11 mouse cellular contexts compared by ENCODE assay signal in genomic region chr10:128247020-128247732, GRCm38 (mm10). TPM values are rescaled to one million over a fixed set of nuclear protein-coding genes. Genes with fewer than 3 reads are reported as not detected.
DNase-seq lines count a peak whose midpoint lies in the region; ATAC-seq and TF ChIP-seq lines count a peak whose summit lies in the region.
"Had no signal": no experiment of that assay in that cellular context is flagged by ENCODE, and none has a peak within 500 bp of the region (broad histone marks: within the 10 kb centered on the region; RNA-seq: fewer than 3 reads in every experiment).

No protein-coding gene starts in this region.

- intact Hi-C loops in gastrocnemius, postnatal 14 days (cut with DNase I; ENCODE audit: low total_unique reads): no loop called here

- no peak for TF ChIP-seq POLR2A in kidney, adult 2 months (IDR thresholded peaks at IDR 0.05; ENCODE audit: low read depth, low read length)

- no peak for TF ChIP-seq CTCF in kidney, adult 2 months (conservative IDR thresholded peaks at IDR 0.05; ENCODE audit: insufficient read depth, insufficient read length, low read depth, low read length)

- H3K4me1 ChIP-seq in hindbrain, embryonic 10.5 days (replicated peaks): no peaks in the 10 kb centered on the region; the same call in 1 of the 2 replicates
- H3K4me1 ChIP-seq in hindbrain, embryonic 16.5 days (ENCODE audit: control insufficient read depth, insufficient read depth, low read depth, low read length): no peaks in the 10 kb centered on the region
- H3K4me1 ChIP-seq in kidney, adult 2 months (ENCODE audit: control insufficient read depth, insufficient read depth, low read length): no peaks in the 10 kb centered on the region
- H3K4me1 ChIP-seq in forebrain, embryonic 14.5 days (ENCODE audit: control insufficient read depth, insufficient read depth, low read length): no peaks in the 10 kb centered on the region
- H3K4me1 ChIP-seq: stomach, embryonic 15.5 days had no signal

- no peak for ATAC-seq in hindbrain, embryonic 16.5 days
- ATAC-seq in forebrain, embryonic 14.5 days: no peak

- H3K9ac ChIP-seq in hindbrain, embryonic 16.5 days (ENCODE audit: low read depth, low read length): no peak overlapping the region
- no peak overlapping the region for H3K9ac ChIP-seq in forebrain, embryonic 14.5 days (ENCODE audit: low read length)
- H3K9ac ChIP-seq: stomach, embryonic 15.5 days had no signal

- H3K36me3 ChIP-seq in hindbrain, embryonic 10.5 days: peaks cover 100% of the 10 kb centered on the region
- peaks cover 30% of the 10 kb centered on the region for H3K36me3 ChIP-seq in hindbrain, embryonic 16.5 days (ENCODE audit: control insufficient read depth, insufficient read depth, low read length)
- no peaks in the 10 kb centered on the region for H3K36me3 ChIP-seq in kidney, adult 2 months (ENCODE audit: control insufficient read depth, insufficient read depth, low read length)
- peaks cover 95% of the 10 kb centered on the region for H3K36me3 ChIP-seq in forebrain, embryonic 14.5 days (ENCODE audit: control insufficient read depth, insufficient read depth, low read length)

- 87% methylated on average over 17 of the region's 17 CpGs for WGBS in hindbrain, embryonic 10.5 days
- WGBS in hindbrain, embryonic 16.5 days: 86% methylated on average over 17 of the region's 17 CpGs
- WGBS in kidney, adult 2 months: 70% methylated on average over 17 of the region's 17 CpGs
- WGBS in forebrain, embryonic 14.5 days: 89% methylated on average over 17 of the region's 17 CpGs

- no peaks in the 10 kb centered on the region for H3K9me3 ChIP-seq in hindbrain, embryonic 10.5 days
- no peaks in the 10 kb centered on the region for H3K9me3 ChIP-seq in hindbrain, embryonic 16.5 days (ENCODE audit: control insufficient read depth, low read length)
- no peaks in the 10 kb centered on the region for H3K9me3 ChIP-seq in forebrain, embryonic 14.5 days (replicated peaks; ENCODE audit: control insufficient read depth, low read length)
- H3K9me3 ChIP-seq: stomach, embryonic 15.5 days had no signal

- H3K4me3 ChIP-seq in hindbrain, embryonic 10.5 days: no peak overlapping the region
- H3K4me3 ChIP-seq in hindbrain, embryonic 16.5 days (ENCODE audit: low read length): no peak overlapping the region
- peak overlapping the region; percentile 43 for H3K4me3 ChIP-seq in kidney, adult 2 months (ENCODE audit: insufficient read depth, low read depth, low read length)
- H3K4me3 ChIP-seq in forebrain, embryonic 14.5 days (ENCODE audit: low read depth, low read length): no peak overlapping the region
- H3K4me3 ChIP-seq: stomach, embryonic 15.5 days had no signal

- no peak overlapping the region; the same call in 1 of the 2 replicates for H3K4me2 ChIP-seq in hindbrain, embryonic 16.5 days (ENCODE audit: low read length)
- no peak overlapping the region for H3K4me2 ChIP-seq in forebrain, embryonic 14.5 days (ENCODE audit: low read length)
- H3K4me2 ChIP-seq: stomach, embryonic 15.5 days had no signal

- peak overlapping the region; percentile 45; the same call in 1 of the 2 replicates for H3K27ac ChIP-seq in hindbrain, embryonic 10.5 days
- no peak overlapping the region for H3K27ac ChIP-seq in hindbrain, embryonic 16.5 days (ENCODE audit: low read depth, low read length)
- peak overlapping the region; percentile 96 for H3K27ac ChIP-seq in kidney, adult 2 months (ENCODE audit: insufficient read depth, low read depth, low read length)
- H3K27ac ChIP-seq in forebrain, embryonic 14.5 days (ENCODE audit: low read depth, low read length): no peak overlapping the region
- H3K27ac ChIP-seq: stomach, embryonic 15.5 days had no signal

- DNase-seq in hindbrain, embryonic 10.5 days (ENCODE audit: low spot score): no peak
- DNase-seq in gastrocnemius, postnatal 14 days: peak; percentile 65
- peak; percentile 79 for DNase-seq in kidney, adult 2 months
- peak; percentile 73 for DNase-seq in lung, postnatal 36 days
- no peak for DNase-seq in thymus, postnatal 0 days (ENCODE audit: low spot score)
- no peak for DNase-seq in natural killer cell, adult 2 months (ENCODE audit: low spot score in 2 of 2)
- DNase-seq in forebrain, embryonic 14.5 days (ENCODE audit: low spot score): no peak

- H3K27me3 ChIP-seq in hindbrain, embryonic 10.5 days (ENCODE audit: insufficient read depth, poor library complexity, severe bottlenecking): no peaks in the 10 kb centered on the region
- no peaks in the 10 kb centered on the region for H3K27me3 ChIP-seq in hindbrain, embryonic 16.5 days (replicated peaks; ENCODE audit: control insufficient read depth, insufficient read depth, low read length)
- H3K27me3 ChIP-seq in kidney, adult 2 months (replicated peaks; ENCODE audit: control insufficient read depth, insufficient read depth, low read length): no peaks in the 10 kb centered on the region
- H3K27me3 ChIP-seq in forebrain, embryonic 14.5 days (replicated peaks; ENCODE audit: control insufficient read depth, insufficient read depth, low read length): no peaks in the 10 kb centered on the region
- H3K27me3 ChIP-seq: stomach, embryonic 15.5 days had no signal

RNA-seq across cellular contexts. Expression of gene Apon, which starts 6.7 kb away (rescaled TPM):
- polyA plus RNA-seq in hindbrain, embryonic 10.5 days (2016; fragmentation: Nextera tagmentation; extraction: Ambion mirVana): 0.54 and 0.56 TPM in 2 replicates
- 0.11 TPM in 1 of 2 replicates, not detected in the other for polyA plus RNA-seq in hindbrain, embryonic 16.5 days (2015; fragmentation: Nextera tagmentation; extraction: Ambion mirVana)
- not detected for total RNA-seq in gastrocnemius, postnatal 14 days (2021)
- not detected in 2 replicates for polyA plus RNA-seq in kidney, adult 2 months (2012; rRNA removed)
- 0.28 and 0.40 TPM in 2 replicates for polyA plus RNA-seq in thymus, postnatal 0 days (2015; fragmentation: Nextera tagmentation; extraction: Ambion mirVana)
- polyA plus RNA-seq in forebrain, embryonic 14.5 days (2014; fragmentation: Nextera tagmentation; extraction: Ambion mirVana): 0.30 TPM in 1 of 2 replicates, not detected in the other
- polyA plus RNA-seq: cortical plate, adult 2 months had no signal

RNA-seq across cellular contexts. Expression of gene Timeless, which starts 15.3 kb away (rescaled TPM):
- polyA plus RNA-seq in hindbrain, embryonic 10.5 days (2016; fragmentation: Nextera tagmentation; extraction: Ambion mirVana): 65.9 and 89.7 TPM in 2 replicates
- polyA plus RNA-seq in hindbrain, embryonic 16.5 days (2015; fragmentation: Nextera tagmentation; extraction: Ambion mirVana): 19.7 and 22.4 TPM in 2 replicates
- 1 to 10 TPM; 3.9 to 5.1 TPM for total RNA-seq in gastrocnemius, postnatal 14 days (2021)
- 2.7 and 3.8 TPM in 2 replicates for polyA plus RNA-seq in kidney, adult 2 months (2012; rRNA removed)
- polyA plus RNA-seq in thymus, postnatal 0 days (2015; fragmentation: Nextera tagmentation; extraction: Ambion mirVana): 51.7 and 59.7 TPM in 2 replicates
- 27.2 and 28.3 TPM in 2 replicates for polyA plus RNA-seq in forebrain, embryonic 14.5 days (2014; fragmentation: Nextera tagmentation; extraction: Ambion mirVana)

RNA-seq across cellular contexts. Expression of gene Apof, which starts 21.3 kb away (rescaled TPM):
- not detected in 2 replicates for polyA plus RNA-seq in hindbrain, embryonic 10.5 days (2016; fragmentation: Nextera tagmentation; extraction: Ambion mirVana)
- 0.24 TPM in 1 of 2 replicates, not detected in the other for polyA plus RNA-seq in hindbrain, embryonic 16.5 days (2015; fragmentation: Nextera tagmentation; extraction: Ambion mirVana)
- total RNA-seq in gastrocnemius, postnatal 14 days (2021): not detected
- 0.08 and 0.30 TPM in 2 replicates for polyA plus RNA-seq in kidney, adult 2 months (2012; rRNA removed)
- polyA plus RNA-seq in thymus, postnatal 0 days (2015; fragmentation: Nextera tagmentation; extraction: Ambion mirVana): 0.17 TPM in 1 of 2 replicates, not detected in the other
- polyA plus RNA-seq in forebrain, embryonic 14.5 days (2014; fragmentation: Nextera tagmentation; extraction: Ambion mirVana): not detected in 2 replicates
- polyA plus RNA-seq: limb, embryonic 11.5 days had no signal

RNA-seq across cellular contexts. Expression of gene Mip, which starts 21.5 kb away (rescaled TPM):
- 0.22 and 0.24 TPM in 2 replicates for polyA plus RNA-seq in hindbrain, embryonic 10.5 days (2016; fragmentation: Nextera tagmentation; extraction: Ambion mirVana)
- 0.11 and 0.24 TPM in 2 replicates for polyA plus RNA-seq in hindbrain, embryonic 16.5 days (2015; fragmentation: Nextera tagmentation; extraction: Ambion mirVana)
- total RNA-seq in gastrocnemius, postnatal 14 days (2021): not detected
- not detected in 2 replicates for polyA plus RNA-seq in kidney, adult 2 months (2012; rRNA removed)
- 0.06 TPM in 1 of 2 replicates, not detected in the other for polyA plus RNA-seq in thymus, postnatal 0 days (2015; fragmentation: Nextera tagmentation; extraction: Ambion mirVana)
- polyA plus RNA-seq in forebrain, embryonic 14.5 days (2014; fragmentation: Nextera tagmentation; extraction: Ambion mirVana): 0.19 and 0.22 TPM in 2 replicates
- polyA plus RNA-seq: cortical plate, adult 2 months; stomach, embryonic 15.5 days had no signal

RNA-seq across cellular contexts. Expression of gene Stat2, which starts 23.2 kb away (rescaled TPM):
- polyA plus RNA-seq in hindbrain, embryonic 10.5 days (2016; fragmentation: Nextera tagmentation; extraction: Ambion mirVana): 14.6 and 19.3 TPM in 2 replicates
- polyA plus RNA-seq in hindbrain, embryonic 16.5 days (2015; fragmentation: Nextera tagmentation; extraction: Ambion mirVana): 19.3 and 22.2 TPM in 2 replicates
- total RNA-seq in gastrocnemius, postnatal 14 days (2021): 1 to 10 TPM; 3.6 to 4.5 TPM
- polyA plus RNA-seq in kidney, adult 2 months (2012; rRNA removed): 18.6 TPM in 2 replicates
- 22.6 and 25.1 TPM in 2 replicates for polyA plus RNA-seq in thymus, postnatal 0 days (2015; fragmentation: Nextera tagmentation; extraction: Ambion mirVana)
- polyA plus RNA-seq in forebrain, embryonic 14.5 days (2014; fragmentation: Nextera tagmentation; extraction: Ambion mirVana): 11.6 and 17.4 TPM in 2 replicates

Comparison
In these comparisons a context has a peak if more than half of its experiments do, and no peak if none do; other contexts are left out.
1. H3K27ac ChIP-seq: peak in hindbrain, embryonic 10.5 days (single experiment) and kidney, adult 2 months (single experiment); none in hindbrain, embryonic 16.5 days (single experiment) and forebrain, embryonic 14.5 days (single experiment).
2. DNase-seq: peak in gastrocnemius, postnatal 14 days (single experiment), kidney, adult 2 months (single experiment) and lung, postnatal 36 days (single experiment); none in hindbrain, embryonic 10.5 days (single experiment), thymus, postnatal 0 days (single experiment), natural killer cell, adult 2 months (0 of 2) and forebrain, embryonic 14.5 days (single experiment).